Mouse (Mus musculus) central nervous system, embryonic 11.5 days (tissue): ENCODE measurements around the gene Krtap31-1. TPM values are rescaled to one million over a fixed set of nuclear protein-coding genes. Genes with fewer than 3 reads are reported as not detected.

Source experiments
- polyA plus RNA-seq: library from polyadenylated mRNA; depleted of rRNA; stranded (reverse); fragments of >200 nt; gene quantifications from 2 replicates; pipeline ENCODE4 v1.2.3, GENCODE M21; 2012; rRNA removed

The Krtap31-1 gene
- not detected in 2 replicates for polyA plus RNA-seq

GRCm38 (mm10) chr11:99907620-99908019, at the start of gene Krtap31-1:
Gene Krtap31-1, plus strand, starts transcription at chr11:99907920.

GRCm38 (mm10) chr11:99864176-99864575, 43.5 kb upstream of the Krtap31-1 start, which contains the start of gene Gm11559:
Gene Gm11559, plus strand, starts transcription at chr11:99864476.

GRCm38 (mm10) chr11:99873089-99873488, 34.6 kb upstream of the Krtap31-1 start, which contains the start of gene Krtap9-1:
Gene Krtap9-1, plus strand, starts transcription at chr11:99873389.

GRCm38 (mm10) chr11:99878887-99879286, 28.8 kb upstream of the Krtap31-1 start, which contains the start of gene Gm11567:
Gene Gm11567, plus strand, starts transcription at chr11:99879187.

GRCm38 (mm10) chr11:99914451-99914850, 6.7 kb downstream of the Krtap31-1 start, which contains the start of gene Gm11565:
Gene Gm11565, plus strand, starts transcription at chr11:99914751.

GRCm38 (mm10) chr11:99935991-99936390, 28.3 kb downstream of the Krtap31-1 start, which contains the start of gene Krtap31-2:
Gene Krtap31-2, plus strand, starts transcription at chr11:99936291.

GRCm38 (mm10) chr11:99948175-99948574, 40.5 kb downstream of the Krtap31-1 start, which contains the start of gene Krtap9-5:
Gene Krtap9-5, plus strand, starts transcription at chr11:99948475.

Other genes with a start within 250 kb of the Krtap31-1 start
- gene Gm11563, start 249.0 kb upstream of the Krtap31-1 start, polyA plus RNA-seq = not detected in 2 replicates
- not detected in 2 replicates for gene Krtap4-6, start 242.0 kb upstream of the Krtap31-1 start, polyA plus RNA-seq
- gene Gm14190, start 217.2 kb upstream of the Krtap31-1 start, polyA plus RNA-seq = not detected in 2 replicates
- gene Gm14180, start 173.6 kb upstream of the Krtap31-1 start, polyA plus RNA-seq = not detected in 2 replicates
- not detected in 2 replicates for gene Gm11595, start 135.0 kb upstream of the Krtap31-1 start, polyA plus RNA-seq
- gene Krtap4-8, start 127.2 kb upstream of the Krtap31-1 start, polyA plus RNA-seq = not detected in 2 replicates
- gene Krtap4-9, start 122.7 kb upstream of the Krtap31-1 start, polyA plus RNA-seq = not detected in 2 replicates
- gene Gm11596, start 114.5 kb upstream of the Krtap31-1 start, polyA plus RNA-seq = not detected in 2 replicates
- not detected in 2 replicates for gene Gm11569, start 109.0 kb upstream of the Krtap31-1 start, polyA plus RNA-seq
- gene Gm11554, start 103.5 kb upstream of the Krtap31-1 start, polyA plus RNA-seq = not detected in 2 replicates
- not detected in 2 replicates for gene Krtap4-13, start 98.0 kb upstream of the Krtap31-1 start, polyA plus RNA-seq
- gene Gm11564, start 92.3 kb upstream of the Krtap31-1 start, polyA plus RNA-seq = not detected in 2 replicates
- not detected in 2 replicates for gene 2300003K06Rik, start 69.9 kb upstream of the Krtap31-1 start, polyA plus RNA-seq
- gene Krtap4-16, start 56.3 kb upstream of the Krtap31-1 start, polyA plus RNA-seq = not detected in 2 replicates
- not detected in 2 replicates for gene Gm11568, start 50.0 kb upstream of the Krtap31-1 start, polyA plus RNA-seq
- not detected in 2 replicates for gene Gm11559, start 43.4 kb upstream of the Krtap31-1 start, polyA plus RNA-seq
- gene Krtap9-1, start 34.5 kb upstream of the Krtap31-1 start, polyA plus RNA-seq = not detected in 2 replicates
- not detected in 2 replicates for gene Gm11567, start 28.7 kb upstream of the Krtap31-1 start, polyA plus RNA-seq
- not detected in 2 replicates for gene Gm11565, start 6.8 kb downstream of the Krtap31-1 start, polyA plus RNA-seq
- gene Krtap31-2, start 28.4 kb downstream of the Krtap31-1 start, polyA plus RNA-seq = not detected in 2 replicates
- not detected in 2 replicates for gene Krtap9-5, start 40.6 kb downstream of the Krtap31-1 start, polyA plus RNA-seq
- gene Krtap29-1, start 71.1 kb downstream of the Krtap31-1 start, polyA plus RNA-seq = not detected in 2 replicates
- gene Krtap16-1, start 78.7 kb downstream of the Krtap31-1 start, polyA plus RNA-seq = not detected in 2 replicates
- gene Krtap17-1, start 86.1 kb downstream of the Krtap31-1 start, polyA plus RNA-seq = not detected in 2 replicates
- not detected in 2 replicates for gene Krt33a, start 108.3 kb downstream of the Krtap31-1 start, polyA plus RNA-seq
- 0.09 TPM in 1 of 2 replicates, not detected in the other for gene Krt33b, start 121.9 kb downstream of the Krtap31-1 start, polyA plus RNA-seq
- not detected in 2 replicates for gene Krt34, start 133.6 kb downstream of the Krtap31-1 start, polyA plus RNA-seq
- gene Krt31, start 142.6 kb downstream of the Krtap31-1 start, polyA plus RNA-seq = not detected in 2 replicates
- not detected in 2 replicates for gene Krt32, start 180.3 kb downstream of the Krtap31-1 start, polyA plus RNA-seq
- 0.04 TPM in 1 of 2 replicates, not detected in the other for gene Krt35, start 188.3 kb downstream of the Krtap31-1 start, polyA plus RNA-seq
- 0.05 TPM in 1 of 2 replicates, not detected in the other for gene Krt36, start 197.7 kb downstream of the Krtap31-1 start, polyA plus RNA-seq
- 0.05 and 0.16 TPM in 2 replicates for gene Krt13, start 213.6 kb downstream of the Krtap31-1 start, polyA plus RNA-seq
- gene Krt15, start 228.0 kb downstream of the Krtap31-1 start, polyA plus RNA-seq = 6.1 and 7.9 TPM in 2 replicates
- 8.8 and 9.2 TPM in 2 replicates for gene Krt19, start 240.7 kb downstream of the Krtap31-1 start, polyA plus RNA-seq